Mouse (Mus musculus) erythroblast, embryonic 14.5 days (primary cell): ENCODE results near the gene Rab42.

Experiments used
- GATA1 ChIP-seq: IDR thresholded peaks from 2 replicates; pipeline ENCODE4 v1.6.1; 2012; ENCODE audit warnings: low read length, inconsistent platforms, mixed read lengths
- TAL1 ChIP-seq: IDR thresholded peaks from 3 replicates; pipeline ENCODE4 v1.6.1; 2012; ENCODE audit warnings: low read length, inconsistent platforms, mixed read lengths

DNA sequence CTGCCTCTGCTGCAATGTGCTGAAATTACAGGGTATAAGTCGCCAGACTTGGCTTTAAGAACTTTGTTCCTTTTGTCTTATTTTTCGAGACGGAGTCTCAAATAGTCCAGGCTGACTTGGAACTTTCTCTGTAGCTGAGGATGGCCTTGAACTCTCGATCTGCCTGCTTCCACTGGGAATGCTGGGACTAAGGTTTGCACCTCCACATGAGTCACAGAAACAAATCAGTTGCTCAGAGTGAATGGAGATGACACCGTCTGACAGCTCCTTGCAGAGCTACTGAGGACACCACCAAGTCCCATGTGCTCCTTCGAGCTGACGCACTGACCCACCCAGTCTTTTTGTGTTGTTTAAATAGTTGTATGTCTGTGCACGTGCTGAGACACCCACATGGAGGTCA, 50.1 kb downstream of the Rab42 start:
- TF ChIP-seq GATA1, result no peak
- no peak for TF ChIP-seq TAL1
